Mouse (Mus musculus) left cerebral cortex, postnatal 4 days (tissue): Measurements from ENCODE around the gene Clip4. TPM values are rescaled to one million over a fixed set of nuclear protein-coding genes. Genes with fewer than 3 reads are reported as not detected.
A peak's percentile ranks its signal among the peaks of the same experiment; 100 is the strongest.

Experiments used
- DNase-seq: peaks from one replicate; pipeline ENCODE4 v3.0.0-alpha.2; 2022
- intact Hi-C: fragments of 180-260 bp; cut with DNase I; formaldehyde crosslinking; loops from one replicate; pipeline ENCODE4 v1.15.1; 2025
- total RNA-seq, 2 experiments: library from RNA; stranded (reverse); gene quantifications; 2 replicates each; pipeline ENCODE4 v1.2.3; 2021

The Clip4 gene
- total RNA-seq, 2 experiments from 2014 or later = 33.2 to 36.7 TPM

DNA sequence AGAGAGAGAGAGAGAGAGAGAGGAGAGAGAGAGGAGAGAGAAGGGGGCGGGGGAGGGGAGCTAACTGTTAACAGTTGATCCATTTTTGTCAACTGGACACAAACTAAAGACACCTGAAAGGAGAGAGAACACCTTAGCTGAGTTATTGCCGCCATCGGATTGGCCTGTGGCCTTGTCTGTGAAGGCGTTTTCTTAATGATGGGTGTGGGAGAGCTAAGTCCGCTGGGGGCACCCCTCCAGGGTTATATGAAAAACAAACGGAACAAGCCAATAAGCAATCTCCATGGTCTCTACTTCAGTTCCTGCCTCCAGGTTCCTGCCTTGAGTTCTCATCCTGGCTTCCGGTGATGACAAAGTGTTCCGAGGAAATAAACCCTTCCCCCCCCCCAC lies 102.0 kb downstream of the Clip4 start:
- DNase-seq = no peak
- intact Hi-C loops = loop anchor here (5.0 kb wide), 1 partner anchor 208 kb away; no protein-coding TSS in a partner anchor

DNA sequence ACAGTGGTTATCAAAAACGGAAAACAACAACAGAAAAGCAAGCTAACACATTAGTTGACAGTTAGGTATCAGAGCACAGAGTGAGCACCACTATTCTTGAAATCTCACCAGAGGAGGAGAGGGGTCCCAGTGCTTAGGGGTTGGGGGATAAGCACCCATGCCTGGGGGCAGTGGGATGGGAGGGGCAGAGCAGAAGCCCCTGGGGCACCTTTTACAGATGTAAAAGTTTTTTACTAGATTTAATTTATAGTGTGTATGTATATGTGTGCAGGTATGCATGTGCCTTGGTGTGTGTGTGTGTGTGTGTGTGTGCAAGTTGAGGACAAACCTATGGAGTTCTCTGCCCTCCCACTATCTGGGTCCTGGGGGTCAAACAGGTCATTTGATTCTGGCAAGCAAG lies 102.4 kb downstream of the Clip4 start:
- intact Hi-C loops = loop anchor here (5.0 kb wide), 1 partner anchor 208 kb away; no protein-coding TSS in a partner anchor
- no peak for DNase-seq

DNA sequence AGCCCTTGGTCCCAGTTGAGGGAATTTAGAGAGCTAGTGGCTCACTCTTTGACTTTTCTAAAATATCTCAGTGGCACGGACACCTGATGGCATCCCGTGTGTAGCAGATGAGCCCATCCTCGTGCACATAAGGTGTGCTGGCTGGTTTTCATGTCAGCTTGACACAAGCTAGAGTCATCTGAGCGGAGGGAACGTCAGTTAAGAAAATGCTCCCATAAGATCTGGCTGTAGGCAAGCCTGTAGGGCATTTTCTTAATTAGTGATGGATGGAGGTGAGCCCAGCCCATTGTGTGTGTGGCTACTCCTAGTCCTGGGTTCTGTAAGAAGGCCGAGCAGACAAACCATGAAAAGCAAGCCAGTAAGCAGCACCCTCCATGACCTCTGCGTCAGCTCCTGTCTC lies 103.7 kb downstream of the Clip4 start:
- no peak for DNase-seq
- intact Hi-C loops = loop anchor here (5.0 kb wide), 1 partner anchor 210 kb away; no protein-coding TSS in a partner anchor

DNA sequence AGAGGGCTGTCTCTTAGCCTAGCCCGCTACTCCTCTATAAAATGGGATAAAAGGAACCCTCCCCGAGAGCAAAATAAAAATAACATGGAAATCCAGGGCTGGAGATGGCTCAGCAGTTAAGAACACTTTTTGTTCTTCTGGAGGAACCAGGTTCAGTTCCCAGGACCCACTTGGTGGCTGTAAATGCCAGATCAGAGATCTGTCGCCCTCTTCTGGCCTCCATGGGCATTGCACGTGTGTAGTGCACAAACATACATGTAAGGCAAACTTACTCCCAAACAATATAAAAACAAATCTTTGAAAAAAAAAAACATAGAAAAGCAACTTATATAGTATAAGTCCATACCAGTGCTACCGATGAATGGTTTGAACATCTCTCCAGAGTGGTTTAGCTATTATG lies 104.7 kb downstream of the Clip4 start:
- DNase-seq = peak; percentile 27
- intact Hi-C loops = loop anchor here (5.0 kb wide), 1 partner anchor 211 kb away; no protein-coding TSS in a partner anchor

DNA sequence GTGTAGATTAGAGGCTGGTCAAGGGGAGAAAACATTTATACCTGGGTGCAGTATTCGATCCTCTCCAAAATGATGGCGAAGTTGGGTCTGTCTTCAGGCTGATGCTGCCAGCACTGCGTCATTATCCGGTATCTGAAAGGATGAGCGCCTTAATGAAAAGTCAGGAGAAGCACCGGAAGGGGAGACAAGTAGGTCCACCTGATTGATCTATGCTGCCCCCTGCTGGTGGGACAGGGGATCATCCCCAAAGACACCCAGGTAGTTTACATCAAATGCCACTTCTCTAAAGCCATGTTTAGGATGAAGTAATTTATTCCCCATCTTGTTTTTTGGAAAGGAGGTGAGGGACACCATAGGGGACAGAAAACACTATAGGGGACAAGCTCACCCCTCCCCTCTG lies 105.8 kb downstream of the Clip4 start:
- intact Hi-C loops = loop anchor here (5.0 kb wide), 1 partner anchor 212 kb away; no protein-coding TSS in a partner anchor
- DNase-seq = peak; percentile 65

DNA sequence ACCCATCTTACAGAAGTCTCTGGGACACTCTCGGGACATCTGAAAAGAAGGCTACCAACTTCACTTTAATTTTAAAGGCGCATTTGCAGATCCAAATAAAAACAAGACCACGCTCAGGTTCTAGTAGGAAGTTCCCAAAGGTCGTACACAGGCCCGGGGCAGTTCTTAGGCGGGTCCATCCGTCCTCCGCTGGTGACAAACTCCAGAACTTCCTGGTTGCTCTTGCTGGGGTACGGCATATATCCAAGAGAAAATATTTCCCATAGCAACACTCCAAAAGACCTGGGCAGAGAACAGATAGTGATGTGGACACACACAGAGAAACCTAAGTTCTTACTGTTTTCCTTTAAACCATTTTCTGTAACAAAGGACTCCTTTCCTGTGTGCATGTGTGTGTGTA lies 106.5 kb downstream of the Clip4 start:
- intact Hi-C loops = loop anchor here (5.0 kb wide), 1 partner anchor 212 kb away; no protein-coding TSS in a partner anchor
- no peak for DNase-seq

DNA sequence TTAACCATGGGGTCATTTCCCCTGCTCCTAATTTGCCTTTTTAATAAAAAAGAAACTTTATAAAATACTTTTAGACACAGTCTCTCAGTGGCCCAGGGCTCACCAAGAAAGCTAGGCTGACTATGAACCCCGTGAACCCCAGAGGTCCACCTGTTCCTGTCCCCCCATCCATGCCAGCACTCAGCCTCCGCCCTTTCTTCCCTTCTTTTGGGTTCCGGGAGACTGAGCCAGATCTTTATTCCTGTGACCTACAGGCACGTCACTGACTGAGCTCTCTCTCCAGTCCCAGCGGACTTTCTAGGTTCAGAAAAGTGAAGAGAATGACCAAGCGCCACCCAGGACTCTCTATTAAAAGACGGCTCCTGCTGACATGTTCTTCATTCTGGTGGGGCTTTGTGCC lies 107.2 kb downstream of the Clip4 start:
- intact Hi-C loops = no loop called here
- no peak for DNase-seq

DNA sequence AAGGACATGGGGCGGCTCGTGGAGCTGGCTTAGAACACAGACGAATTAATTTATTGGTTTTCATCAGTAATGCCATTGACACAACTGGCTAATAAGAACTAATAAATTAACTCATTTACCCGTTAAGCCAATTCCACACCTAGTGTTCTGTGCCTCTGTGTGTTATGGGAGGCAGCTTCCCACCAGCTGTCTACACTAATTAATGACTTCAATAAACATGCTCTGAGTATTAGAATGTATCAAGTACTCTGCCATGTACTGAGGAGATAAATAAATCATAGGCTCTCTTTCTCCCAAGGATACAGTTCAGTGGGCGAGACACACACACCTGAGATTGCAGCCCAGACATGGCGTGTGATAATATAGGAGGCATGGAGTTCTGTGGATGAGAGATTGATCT lies 113.1 kb downstream of the Clip4 start:
- DNase-seq = no peak
- intact Hi-C loops = no loop called here

DNA sequence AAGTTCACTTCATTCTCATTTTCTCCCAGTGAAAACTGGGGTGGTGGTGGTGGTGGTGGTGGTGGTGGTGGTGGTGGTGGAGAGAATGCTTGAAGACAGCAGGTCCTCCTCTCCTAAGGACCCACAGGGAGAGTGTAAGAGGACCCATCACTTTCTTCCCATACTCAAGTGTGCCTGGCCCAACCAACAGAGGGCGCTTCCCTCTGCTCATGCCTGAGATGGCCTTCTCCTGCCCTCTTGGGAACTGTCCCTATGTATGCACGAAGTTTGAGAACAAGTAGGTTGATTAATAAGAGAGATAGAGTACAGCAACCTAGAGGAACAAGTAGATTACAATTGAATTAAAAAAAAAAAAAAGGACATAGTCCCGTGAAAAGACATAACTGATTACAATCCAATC lies 140.8 kb downstream of the Clip4 start:
- intact Hi-C loops = no loop called here
- peak; percentile 45 for DNase-seq

DNA sequence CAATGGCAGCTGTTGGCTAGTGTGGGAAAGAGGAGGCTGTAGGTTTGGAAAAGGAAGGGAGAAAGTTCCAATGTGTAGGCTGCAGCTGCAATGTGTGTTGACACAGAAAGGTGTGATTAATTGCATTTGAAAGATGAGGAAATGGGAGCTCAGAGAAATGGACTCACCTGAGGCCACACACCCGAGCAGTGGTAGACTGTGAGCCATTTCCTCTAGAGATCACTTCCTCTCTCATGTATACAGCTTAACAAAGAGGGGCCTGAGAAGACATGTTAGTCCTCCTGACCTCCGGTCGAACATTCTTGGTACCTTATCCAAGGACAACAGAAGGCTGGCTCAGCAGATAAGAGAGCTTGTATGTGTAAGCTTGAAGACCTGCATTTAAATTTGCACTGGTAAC lies 144.9 kb downstream of the Clip4 start:
- intact Hi-C loops = no loop called here
- DNase-seq = no peak

Other genes with a start within 250 kb of the Clip4 start
- gene Ndc80, start 241.6 kb upstream of the Clip4 start, total RNA-seq = 1 to 10 TPM; 3.5 to 3.8 TPM
- 1 to 10 TPM; 2.4 to 2.9 TPM for gene Spdya, start 216.4 kb upstream of the Clip4 start, total RNA-seq
- 10 to 100 TPM; 50.1 to 53.6 TPM for gene Wdr43, start 152.6 kb upstream of the Clip4 start, total RNA-seq
- 1 to 10 TPM in 1 of 2 experiments, under 1 TPM in 1; 0.86 to 1.8 TPM for gene Togaram2, start 95.2 kb upstream of the Clip4 start, total RNA-seq
- gene Pcare, start 15.6 kb upstream of the Clip4 start, total RNA-seq = under 1 TPM; 0.08 to 0.12 TPM